Mouse (Mus musculus) heart, embryonic 11.5 days (tissue): ENCODE measurements around the gene Adssl1. TPM values are rescaled to one million over a fixed set of nuclear protein-coding genes. Genes with fewer than 3 reads are reported as not detected.

Experiments used
- ATAC-seq: fragments of 200-750 bp; cut with Nextera tagmentation; replicated peaks from 2 replicates; pipeline ENCODE4 v1.8.0; 2017; ENCODE audit warnings: moderate library complexity; ENCODE audit not compliant: insufficient number of reproducible peaks, low FRiP score, low TSS enrichment
- H3K27ac ChIP-seq: fragments of 300-500 bp; sonication (generic); 2 replicates; pipeline ENCODE4 v1.5.1; 2014; ENCODE audit warnings: mild to moderate bottlenecking, low read depth, low read length
- H3K27me3 ChIP-seq: fragments of 300-500 bp; sonication (generic); 2 replicates; pipeline ENCODE4 v1.6.1; 2014; ENCODE audit warnings: mild to moderate bottlenecking, low read length, mixed read lengths; ENCODE audit not compliant: control insufficient read depth, insufficient read depth
- H3K36me3 ChIP-seq: fragments of 300-500 bp; sonication (generic); 2 replicates; pipeline ENCODE4 v1.6.1; 2014; ENCODE audit warnings: mild to moderate bottlenecking, low read length, moderate library complexity, mixed read lengths; ENCODE audit not compliant: control insufficient read depth, insufficient read depth
- H3K4me1 ChIP-seq: fragments of 300-500 bp; sonication (generic); 2 replicates; pipeline ENCODE4 v1.6.1; 2014; ENCODE audit warnings: low read length; ENCODE audit not compliant: control insufficient read depth, insufficient read depth
- H3K4me2 ChIP-seq: fragments of 300-500 bp; sonication (generic); 2 replicates; pipeline ENCODE4 v1.6.1; 2014; ENCODE audit warnings: mild to moderate bottlenecking, moderate library complexity
- H3K4me3 ChIP-seq: fragments of 300-500 bp; sonication (generic); 2 replicates; pipeline ENCODE4 v1.5.1; 2014; ENCODE audit warnings: low read depth, low read length
- H3K9ac ChIP-seq: fragments of 300-500 bp; sonication (generic); 2 replicates; pipeline ENCODE4 v1.6.1; 2014; ENCODE audit warnings: mild to moderate bottlenecking, low read depth, low read length, moderate library complexity
- H3K9me3 ChIP-seq: fragments of 300-500 bp; sonication (generic); replicated peaks from 2 replicates; pipeline ENCODE4 v1.6.1; 2016; ENCODE audit warnings: low read length; ENCODE audit not compliant: control insufficient read depth
- WGBS: fragments of 180-500 bp; shearing (Covaris S2); extraction: QIAGEN DNeasy Blood & Tissue Kit; methylation state at CpG from one replicate; pipeline ENCODE4 v1.1.7; 2014; ENCODE audit not compliant: insufficient replicate concordance; 5-methylcytosine and 5-hydroxymethylcytosine counted together
- polyA plus RNA-seq: library from polyadenylated mRNA; unstranded; fragments of >200 nt; fragmentation: Nextera tagmentation; extraction: Ambion mirVana; gene quantifications from 2 replicates; pipeline ENCODE4 v1.2.1, GENCODE M21; 2014

Gene Adssl1
- polyA plus RNA-seq, 1 experiment from 2014 or later, result 73.3 TPM

DNA sequence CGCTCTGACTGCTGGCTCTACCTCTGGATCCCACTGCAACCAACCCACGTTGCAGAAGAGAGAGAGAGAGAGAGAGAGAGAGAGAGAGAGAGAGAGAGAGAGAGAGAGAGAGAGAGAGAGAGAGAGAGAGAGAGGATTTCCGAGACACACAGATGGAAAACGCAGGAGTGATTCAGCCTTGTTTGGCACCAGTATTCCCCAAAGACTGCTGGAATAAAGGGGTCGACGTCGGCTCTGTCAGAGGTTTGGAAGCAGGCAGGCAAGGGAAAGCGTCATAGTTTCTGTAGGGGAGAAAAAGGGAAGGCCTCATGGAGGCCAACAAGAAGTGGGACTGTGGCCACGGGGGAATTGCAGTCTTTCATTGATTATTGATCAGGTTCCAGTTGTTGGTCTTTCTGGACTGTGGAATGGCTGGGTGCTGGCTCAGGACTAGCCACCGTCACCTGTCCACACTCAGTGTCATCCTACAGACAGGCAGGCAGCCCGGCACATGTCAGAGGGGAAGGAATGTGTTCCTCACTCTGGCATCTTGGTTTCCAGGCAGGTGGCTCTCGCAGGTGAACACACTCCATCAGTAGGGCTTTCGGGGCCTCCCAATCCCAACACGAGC lies 22.8 kb upstream of the Adssl1 start:
- no peaks in the 10 kb centered on the region for H3K36me3 ChIP-seq
- H3K4me1 ChIP-seq, result peaks cover 53% of the 10 kb centered on the region
- H3K9me3 ChIP-seq, result no peaks in the 10 kb centered on the region
- no peak overlapping the region for H3K4me3 ChIP-seq
- H3K27ac ChIP-seq, result no peak overlapping the region
- H3K4me2 ChIP-seq, result no peak overlapping the region
- no peak overlapping the region for H3K9ac ChIP-seq
- no peaks in the 10 kb centered on the region for H3K27me3 ChIP-seq
- no peak for ATAC-seq
- 75% methylated on average over 14 of the region's 14 CpGs for WGBS

DNA sequence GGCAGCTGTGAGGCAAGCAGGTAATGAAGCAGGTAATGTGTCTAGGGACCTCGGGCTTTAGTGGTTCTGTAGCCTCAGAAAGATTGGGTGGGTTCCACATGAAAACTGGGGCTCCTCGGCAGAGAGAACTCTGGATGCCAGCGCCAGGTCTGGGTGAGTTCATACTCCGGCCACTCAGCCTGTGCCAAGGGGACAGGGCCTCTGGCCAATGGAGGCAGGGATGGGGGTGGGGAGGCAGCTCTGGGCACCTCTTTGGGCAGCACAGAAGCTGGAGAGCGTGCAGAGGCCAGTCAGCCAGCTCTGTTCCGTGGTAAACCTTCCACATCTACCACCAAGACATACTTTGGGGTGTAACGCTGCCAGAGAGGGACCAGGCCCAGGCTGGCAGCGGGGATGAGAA lies 22.2 kb upstream of the Adssl1 start:
- whole genome bisulfite sequencing, result 85% methylated on average over 8 of the region's 8 CpGs
- H3K4me1 ChIP-seq, result peaks cover 53% of the 10 kb centered on the region

DNA sequence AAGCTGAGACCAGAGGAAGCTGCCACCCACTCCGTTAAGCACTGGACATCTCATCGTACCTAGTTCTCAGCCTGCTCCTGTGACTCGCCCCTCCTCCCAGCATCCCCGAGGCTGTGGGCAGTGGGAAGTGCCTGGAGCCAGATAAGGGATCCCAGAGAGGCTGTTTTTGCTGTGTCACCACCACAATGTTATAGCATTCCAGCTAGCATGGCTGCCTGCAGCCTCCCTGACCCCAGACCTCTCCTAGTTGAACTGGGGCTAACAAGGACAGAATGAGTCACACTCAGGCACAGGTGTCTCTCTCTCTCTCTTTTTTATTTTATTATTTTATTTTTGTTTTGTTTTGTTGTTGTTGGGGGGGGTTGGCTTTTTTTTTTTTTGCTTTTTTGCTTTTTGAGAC lies 20.6 kb upstream of the Adssl1 start:
- peak overlapping the region; percentile 12; the same call in 1 of the 2 replicates for H3K4me2 ChIP-seq
- no peak overlapping the region for H3K27ac ChIP-seq

More for the DNA sequence above, 22.2 kb upstream of the Adssl1 start:
- Histone ChIP-seq H3K9ac (no peak overlapping the region; the same call in 1 of the 2 replicates), H3K27me3 (no peaks in the 10 kb centered on the region), H3K4me3 (no peak overlapping the region), H3K9me3 (no peaks in the 10 kb centered on the region), H3K4me2 (no peak overlapping the region), H3K27ac (no peak overlapping the region), H3K36me3 (no peaks in the 10 kb centered on the region)
- no peak for ATAC-seq

DNA sequence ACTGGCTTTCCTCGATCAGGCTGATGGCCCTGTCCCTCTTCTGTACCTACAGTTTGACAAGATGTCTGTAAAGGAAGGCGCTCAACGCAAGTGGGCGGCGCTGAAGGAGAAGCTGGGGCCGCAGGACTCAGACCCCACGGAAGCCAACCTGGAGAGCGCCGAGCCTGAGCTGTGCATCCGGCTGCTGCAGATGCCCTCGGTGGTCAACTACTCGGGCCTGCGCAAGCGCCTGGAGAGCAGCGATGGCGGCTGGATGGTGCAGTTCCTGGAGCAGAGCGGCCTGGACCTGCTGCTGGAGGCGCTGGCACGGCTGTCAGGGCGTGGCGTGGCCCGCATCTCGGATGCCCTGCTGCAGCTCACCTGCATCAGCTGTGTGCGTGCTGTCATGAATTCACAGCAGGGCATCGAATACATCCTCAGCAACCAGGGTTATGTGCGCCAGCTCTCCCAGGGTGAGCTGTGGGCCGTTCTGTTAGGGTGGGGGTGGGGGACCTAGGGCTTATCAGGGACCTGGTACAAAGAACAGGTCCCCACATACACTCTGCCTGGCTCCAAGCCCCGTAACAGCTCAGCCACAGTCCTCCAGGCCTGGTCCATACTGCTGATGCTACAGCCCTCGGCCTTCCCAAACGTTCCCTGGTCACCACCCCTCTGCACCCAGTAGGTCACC lies 19.8 kb upstream of the Adssl1 start:
- H3K27me3 ChIP-seq, result no peaks in the 10 kb centered on the region
- no peak overlapping the region for H3K4me2 ChIP-seq
- ATAC-seq, result no peak
- no peak overlapping the region for H3K4me3 ChIP-seq
- H3K36me3 ChIP-seq, result peaks cover 2% of the 10 kb centered on the region; the same call in 1 of the 2 replicates
- no peak overlapping the region for H3K9ac ChIP-seq
- H3K4me1 ChIP-seq, result peaks cover 32% of the 10 kb centered on the region
- WGBS, result 73% methylated on average over 30 of the region's 30 CpGs
- no peaks in the 10 kb centered on the region for H3K9me3 ChIP-seq
- H3K27ac ChIP-seq, result no peak overlapping the region

More for the DNA sequence above, 20.6 kb upstream of the Adssl1 start:
- whole genome bisulfite sequencing, result 5% methylated on average over 4 of the region's 4 CpGs
- Histone ChIP-seq H3K4me1 (peaks cover 40% of the 10 kb centered on the region), H3K9ac (no peak overlapping the region), H3K9me3 (no peaks in the 10 kb centered on the region), H3K27me3 (no peaks in the 10 kb centered on the region), H3K36me3 (peaks cover 2% of the 10 kb centered on the region; the same call in 1 of the 2 replicates), H3K4me3 (no peak overlapping the region)
- ATAC-seq, result no peak; the same call in 1 of the 2 replicates

DNA sequence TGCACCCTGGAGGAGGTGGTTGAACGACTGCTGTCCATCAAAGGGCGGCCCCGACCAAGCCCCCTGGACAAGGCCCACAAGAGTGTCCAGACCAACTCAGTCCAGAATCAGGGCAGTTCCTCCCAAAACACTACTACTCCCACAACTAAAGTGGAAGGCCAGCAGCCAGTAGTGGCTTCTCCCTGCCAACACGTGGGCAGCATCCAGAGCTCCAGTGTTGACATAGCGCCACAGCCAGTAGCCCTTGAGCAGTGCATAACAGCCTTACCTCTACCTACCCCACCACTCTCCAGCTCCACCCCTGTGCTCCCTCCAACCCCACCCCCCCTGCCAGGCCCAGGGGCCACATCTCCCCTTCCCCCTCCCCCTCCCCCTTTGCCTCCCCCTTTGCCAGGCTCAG lies 15.8 kb upstream of the Adssl1 start:
- Histone ChIP-seq H3K9me3 (no peaks in the 10 kb centered on the region), H3K4me1 (peaks cover 19% of the 10 kb centered on the region), H3K4me2 (no peak overlapping the region), H3K36me3 (peaks cover 5% of the 10 kb centered on the region; the same call in 1 of the 2 replicates), H3K4me3 (no peak overlapping the region), H3K27me3 (no peaks in the 10 kb centered on the region), H3K27ac (no peak overlapping the region), H3K9ac (no peak overlapping the region)
- 78% methylated on average over 5 of the region's 5 CpGs for WGBS
- no peak for ATAC-seq

DNA sequence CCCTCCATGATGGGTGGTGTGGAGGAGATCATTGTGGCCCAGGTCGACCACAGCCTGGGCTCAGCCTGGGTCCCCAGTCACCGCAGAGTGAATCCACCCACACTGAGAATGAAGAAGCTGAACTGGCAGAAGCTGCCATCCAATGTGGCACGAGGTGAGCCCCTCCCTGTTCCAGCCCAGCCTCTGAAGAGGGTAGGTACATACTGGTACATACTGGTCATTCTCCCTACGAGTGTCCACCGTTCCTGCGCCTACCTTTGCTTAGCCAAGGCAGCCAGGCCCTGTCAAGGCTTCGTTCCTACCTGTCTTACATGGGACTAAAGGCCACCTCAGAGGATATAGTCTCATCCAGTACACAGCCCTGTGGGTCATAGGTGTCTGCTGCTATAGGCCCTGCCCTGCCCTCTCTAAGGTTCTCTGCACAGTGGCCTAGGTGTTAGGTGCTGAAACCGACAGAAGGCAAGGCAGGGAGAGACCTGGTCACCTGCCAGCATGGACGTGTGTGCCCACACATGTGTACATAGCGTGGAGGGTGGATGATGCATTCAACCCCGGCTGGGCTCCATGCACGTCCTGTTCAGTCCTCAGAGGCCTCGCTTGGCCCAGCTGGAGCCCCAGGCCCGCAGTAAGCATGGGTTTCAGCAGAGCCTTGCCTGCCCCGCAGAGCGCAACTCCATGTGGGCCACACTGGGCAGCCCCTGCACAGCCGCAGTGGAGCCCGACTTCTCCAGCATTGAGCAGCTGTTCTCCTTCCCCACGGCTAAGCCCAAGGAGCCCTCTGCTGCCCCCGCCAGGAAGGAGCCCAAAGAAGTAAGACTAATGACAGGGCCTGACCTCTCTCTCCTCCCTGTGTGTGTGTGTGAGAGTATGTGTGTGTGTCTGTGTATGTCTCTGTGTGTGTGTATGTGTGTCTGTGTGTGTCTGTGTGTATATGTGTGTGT lies 14.9 kb upstream of the Adssl1 start:
- Histone ChIP-seq H3K4me1 (peaks cover 10% of the 10 kb centered on the region; the same call in 1 of the 2 replicates), H3K9me3 (no peaks in the 10 kb centered on the region), H3K4me3 (no peak overlapping the region), H3K9ac (no peak overlapping the region), H3K27me3 (no peaks in the 10 kb centered on the region), H3K36me3 (peaks cover 9% of the 10 kb centered on the region), H3K4me2 (no peak overlapping the region), H3K27ac (no peak overlapping the region)
- no peak for ATAC-seq
- WGBS, result 68% methylated on average over 20 of the region's 20 CpGs

DNA sequence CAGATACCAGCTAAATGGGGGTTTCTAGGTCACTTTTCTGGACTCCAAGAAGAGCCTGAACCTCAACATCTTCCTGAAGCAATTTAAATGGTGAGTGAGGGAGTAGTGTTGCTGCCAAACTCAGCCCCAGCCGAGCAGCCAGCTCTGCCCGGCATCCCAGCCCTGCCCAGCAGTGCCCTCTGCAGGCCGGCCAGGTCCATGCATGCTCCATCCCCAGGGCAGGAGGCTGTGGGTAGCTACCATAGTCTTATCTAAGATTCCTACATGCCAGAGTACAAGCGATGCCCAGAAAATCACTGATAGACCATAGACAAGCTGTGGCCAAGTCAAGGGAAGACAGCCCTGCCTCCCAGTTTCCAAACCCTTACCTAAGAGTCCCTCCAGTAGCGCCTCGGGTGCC lies 14.1 kb upstream of the Adssl1 start:
- no peak for ATAC-seq

DNA sequence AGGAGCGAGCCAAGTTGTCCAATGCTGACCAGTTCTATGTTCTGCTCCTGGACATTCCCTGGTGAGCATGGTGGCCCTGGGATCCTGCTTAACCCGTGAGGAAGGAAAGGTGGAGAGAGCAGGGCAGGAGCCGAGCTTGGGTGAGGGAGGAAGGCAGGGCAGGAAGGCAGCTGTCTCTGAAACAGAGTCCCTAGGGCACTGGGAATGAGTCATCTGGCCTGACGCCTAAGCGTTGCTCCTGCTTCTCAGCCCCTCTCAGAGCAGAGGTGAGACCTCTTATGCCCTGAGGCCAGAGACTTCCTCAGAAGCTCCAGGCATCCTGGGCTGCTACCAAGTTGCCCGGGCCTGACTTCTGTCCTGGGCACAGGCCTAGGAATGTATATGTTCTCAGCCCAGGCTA lies 12.8 kb upstream of the Adssl1 start:
- ATAC-seq, result no peak
- peaks cover 13% of the 10 kb centered on the region for H3K36me3 ChIP-seq
- H3K4me2 ChIP-seq, result no peak overlapping the region

More for the DNA sequence above, 14.1 kb upstream of the Adssl1 start:
- Histone ChIP-seq H3K27me3 (no peaks in the 10 kb centered on the region), H3K27ac (no peak overlapping the region), H3K4me1 (peaks cover 5% of the 10 kb centered on the region; the same call in 1 of the 2 replicates), H3K9me3 (no peaks in the 10 kb centered on the region), H3K4me2 (no peak overlapping the region), H3K36me3 (peaks cover 10% of the 10 kb centered on the region), H3K4me3 (no peak overlapping the region), H3K9ac (no peak overlapping the region)
- WGBS, result 43% methylated on average over 6 of the region's 6 CpGs

More for the DNA sequence above, 12.8 kb upstream of the Adssl1 start:
- 69% methylated on average over 6 of the region's 6 CpGs for WGBS
- Histone ChIP-seq H3K9ac (no peak overlapping the region), H3K9me3 (no peaks in the 10 kb centered on the region), H3K27ac (no peak overlapping the region), H3K27me3 (no peaks in the 10 kb centered on the region), H3K4me1 (peaks cover 5% of the 10 kb centered on the region; the same call in 1 of the 2 replicates), H3K4me3 (no peak overlapping the region)
